Mouse (Mus musculus): ENCODE measurements around the gene 4930595D18Rik. TPM values are rescaled to one million over a fixed set of nuclear protein-coding genes. Genes with fewer than 3 reads are reported as not detected.

Gene 4930595D18Rik
- polyA plus RNA-seq (2012), result not detected in 2 replicates

- TF ChIP-seq TAL1 (IDR thresholded peaks at IDR 0.05; ENCODE audit: low read length) (no peak), GATA1 (IDR thresholded peaks at IDR 0.05; ENCODE audit: low read length) (no peak)
- H3K27me3 ChIP-seq (ENCODE audit: control insufficient read depth), result no peaks in the 10 kb centered on the region
- no peaks in the 10 kb centered on the region for H3K9me3 ChIP-seq (ENCODE audit: control insufficient read depth, low read length)
- no peaks in the 10 kb centered on the region for H3K36me3 ChIP-seq (ENCODE audit: control insufficient read depth)
- H3K4me3 ChIP-seq (replicated peaks), result no peak within 1 kb of the TSS
- peaks cover 4% of the 10 kb centered on the region for H3K4me1 ChIP-seq (ENCODE audit: control insufficient read depth)
These were observed at the start of gene 4930595D18Rik for GRCm38 (mm10) chr12:111184476-111184875. Gene 4930595D18Rik, minus strand, starts transcription at chr12:111184491.

GRCm38 (mm10) chr12:111233798-111234197 lies 49.5 kb upstream of the 4930595D18Rik start:
- Histone ChIP-seq H3K4me3 (replicated peaks) (no peak overlapping the region), H3K9me3 (ENCODE audit: control insufficient read depth, low read length) (no peaks in the 10 kb centered on the region), H3K36me3 (ENCODE audit: control insufficient read depth) (peaks cover 17% of the 10 kb centered on the region), H3K27me3 (ENCODE audit: control insufficient read depth) (no peaks in the 10 kb centered on the region), H3K4me1 (ENCODE audit: control insufficient read depth) (peaks cover 10% of the 10 kb centered on the region)
- TF ChIP-seq GATA1 (IDR thresholded peaks at IDR 0.05; ENCODE audit: low read length) (no peak), TAL1 (IDR thresholded peaks at IDR 0.05; ENCODE audit: low read length) (no peak)

GRCm38 (mm10) chr12:111230793-111231192 lies 46.5 kb upstream of the 4930595D18Rik start:
- Histone ChIP-seq H3K9me3 (ENCODE audit: control insufficient read depth, low read length) (no peaks in the 10 kb centered on the region), H3K4me3 (replicated peaks) (no peak overlapping the region), H3K27me3 (ENCODE audit: control insufficient read depth) (no peaks in the 10 kb centered on the region), H3K36me3 (ENCODE audit: control insufficient read depth) (peaks cover 2% of the 10 kb centered on the region), H3K4me1 (ENCODE audit: control insufficient read depth) (peaks cover 10% of the 10 kb centered on the region)
- TF ChIP-seq TAL1 (IDR thresholded peaks at IDR 0.05; ENCODE audit: low read length) (no peak), GATA1 (IDR thresholded peaks at IDR 0.05; ENCODE audit: low read length) (no peak)

- TF ChIP-seq GATA1 (IDR thresholded peaks at IDR 0.05; ENCODE audit: low read length) (no peak), TAL1 (IDR thresholded peaks at IDR 0.05; ENCODE audit: low read length) (no peak)
These were observed 44.2 kb upstream of the 4930595D18Rik start for GRCm38 (mm10) chr12:111228488-111228887.

GRCm38 (mm10) chr12:111227410-111227809 lies 43.1 kb upstream of the 4930595D18Rik start:
- Histone ChIP-seq H3K36me3 (ENCODE audit: control insufficient read depth) (peaks cover 5% of the 10 kb centered on the region), H3K9me3 (ENCODE audit: control insufficient read depth, low read length) (no peaks in the 10 kb centered on the region), H3K27me3 (ENCODE audit: control insufficient read depth) (no peaks in the 10 kb centered on the region), H3K4me3 (replicated peaks) (no peak overlapping the region), H3K4me1 (ENCODE audit: control insufficient read depth) (no peaks in the 10 kb centered on the region)
- TF ChIP-seq GATA1 (IDR thresholded peaks at IDR 0.05; ENCODE audit: low read length), result no peak
- TF ChIP-seq TAL1 (IDR thresholded peaks at IDR 0.05; ENCODE audit: low read length), result no peak

More at GRCm38 (mm10) chr12:111228488-111228887, 44.2 kb upstream of the 4930595D18Rik start:
- H3K4me1 ChIP-seq (ENCODE audit: control insufficient read depth), result no peaks in the 10 kb centered on the region; the same call in 1 of the 2 replicates
- no peak overlapping the region for H3K4me3 ChIP-seq (replicated peaks)
- H3K9me3 ChIP-seq (ENCODE audit: control insufficient read depth, low read length), result no peaks in the 10 kb centered on the region
- H3K36me3 ChIP-seq (ENCODE audit: control insufficient read depth), result peaks cover 4% of the 10 kb centered on the region; the same call in 1 of the 2 replicates
- no peaks in the 10 kb centered on the region for H3K27me3 ChIP-seq (ENCODE audit: control insufficient read depth)

GRCm38 (mm10) chr12:111225197-111225780 lies 41.0 kb upstream of the 4930595D18Rik start:
- Histone ChIP-seq H3K36me3 (ENCODE audit: control insufficient read depth) (peaks cover 14% of the 10 kb centered on the region), H3K27me3 (ENCODE audit: control insufficient read depth) (no peaks in the 10 kb centered on the region), H3K9me3 (ENCODE audit: control insufficient read depth, low read length) (peaks cover 2% of the 10 kb centered on the region; the same call in 1 of the 2 replicates), H3K4me3 (replicated peaks) (no peak overlapping the region), H3K4me1 (ENCODE audit: control insufficient read depth) (no peaks in the 10 kb centered on the region)
- TF ChIP-seq TAL1 (IDR thresholded peaks at IDR 0.05; ENCODE audit: low read length), result no peak
- no peak for TF ChIP-seq GATA1 (IDR thresholded peaks at IDR 0.05; ENCODE audit: low read length)

- Histone ChIP-seq H3K36me3 (ENCODE audit: control insufficient read depth) (peaks cover 10% of the 10 kb centered on the region), H3K4me3 (replicated peaks) (no peak overlapping the region), H3K4me1 (ENCODE audit: control insufficient read depth) (peaks cover 5% of the 10 kb centered on the region), H3K9me3 (ENCODE audit: control insufficient read depth, low read length) (peaks cover 2% of the 10 kb centered on the region; the same call in 1 of the 2 replicates), H3K27me3 (ENCODE audit: control insufficient read depth) (no peaks in the 10 kb centered on the region)
- no peak for TF ChIP-seq GATA1 (IDR thresholded peaks at IDR 0.05; ENCODE audit: low read length)
- no peak for TF ChIP-seq TAL1 (IDR thresholded peaks at IDR 0.05; ENCODE audit: low read length)
These were observed 34.6 kb upstream of the 4930595D18Rik start for GRCm38 (mm10) chr12:111218867-111219266.

GRCm38 (mm10) chr12:111211729-111212128 lies 27.4 kb upstream of the 4930595D18Rik start:
- no peak for TF ChIP-seq GATA1 (IDR thresholded peaks at IDR 0.05; ENCODE audit: low read length)
- TF ChIP-seq TAL1 (IDR thresholded peaks at IDR 0.05; ENCODE audit: low read length), result no peak
- no peaks in the 10 kb centered on the region for H3K36me3 ChIP-seq (ENCODE audit: control insufficient read depth)
- H3K9me3 ChIP-seq (ENCODE audit: control insufficient read depth, low read length), result no peaks in the 10 kb centered on the region
- H3K4me1 ChIP-seq (ENCODE audit: control insufficient read depth), result peaks cover 5% of the 10 kb centered on the region
- no peaks in the 10 kb centered on the region for H3K27me3 ChIP-seq (ENCODE audit: control insufficient read depth)
- H3K4me3 ChIP-seq (replicated peaks), result no peak overlapping the region

- H3K4me1 ChIP-seq (ENCODE audit: control insufficient read depth), result no peaks in the 10 kb centered on the region
These were observed 23.4 kb upstream of the 4930595D18Rik start for GRCm38 (mm10) chr12:111207641-111208040.

More at GRCm38 (mm10) chr12:111207641-111208040, 23.4 kb upstream of the 4930595D18Rik start:
- Histone ChIP-seq H3K27me3 (ENCODE audit: control insufficient read depth) (no peaks in the 10 kb centered on the region), H3K36me3 (ENCODE audit: control insufficient read depth) (no peaks in the 10 kb centered on the region), H3K9me3 (ENCODE audit: control insufficient read depth, low read length) (no peaks in the 10 kb centered on the region), H3K4me3 (replicated peaks) (no peak overlapping the region)
- TF ChIP-seq GATA1 (IDR thresholded peaks at IDR 0.05; ENCODE audit: low read length), result no peak
- TF ChIP-seq TAL1 (IDR thresholded peaks at IDR 0.05; ENCODE audit: low read length), result no peak

All from erythroblast, embryonic 14.5 days (primary cell).